Mouse (Mus musculus): Measurements from ENCODE around the gene Lmod2.

Gene Lmod2

GRCm38 (mm10) chr6:24642161-24642560, 44.6 kb downstream of the Lmod2 start:
- DNase-seq (ENCODE audit: low spot score in 2 of 2) = no peak

GRCm38 (mm10) chr6:24642960-24643359, 45.4 kb downstream of the Lmod2 start:
- no peak for DNase-seq (ENCODE audit: low spot score in 2 of 2)

- no peak for DNase-seq (ENCODE audit: low spot score in 2 of 2)
Measured at GRCm38 (mm10) chr6:24645346-24646053, 47.9 kb downstream of the Lmod2 start.

- no peak for DNase-seq (ENCODE audit: low spot score in 2 of 2)
Measured at GRCm38 (mm10) chr6:24647103-24647691, 49.6 kb downstream of the Lmod2 start.

- no peak for DNase-seq (ENCODE audit: low spot score in 2 of 2)
Measured at GRCm38 (mm10) chr6:24648403-24648802, 50.8 kb downstream of the Lmod2 start.

- no peak for DNase-seq (ENCODE audit: low spot score in 2 of 2)
Measured at GRCm38 (mm10) chr6:24650719-24651118, 53.2 kb downstream of the Lmod2 start.

- no peak for DNase-seq (ENCODE audit: low spot score in 2 of 2)
Measured at GRCm38 (mm10) chr6:24651538-24651937, 54.0 kb downstream of the Lmod2 start.

Measured in spleen, postnatal 4 days (tissue).